Mouse (Mus musculus) common myeloid progenitor, adult 5-6 weeks (primary cell): Measurements from ENCODE around the gene Rptor. TPM values are rescaled to one million over a fixed set of nuclear protein-coding genes. Genes with fewer than 3 reads are reported as not detected.

Experiments
- ATAC-seq: replicated peaks from 2 replicates; pipeline ENCODE4 v1.8.0; 2016; ENCODE audit warnings: low read depth, mild to moderate bottlenecking, moderate TSS enrichment, inconsistent platforms; ENCODE audit not compliant: poor library complexity, severe bottlenecking
- total RNA-seq: library from RNA; stranded (forward); fragments of 200-1000, 187-1606 nt; gene quantifications from 2 replicates; pipeline ENCODE4 v1.2.3, GENCODE M21; 2017

Rptor gene
- total RNA-seq, 1 experiment from 2014 or later: 18.6 TPM

- no peak for ATAC-seq
Observed at GRCm38 (mm10) chr11:119602177-119602700, 466 bp upstream of the Rptor start.

GRCm38 (mm10) chr11:119603527-119603905, 811 bp downstream of the Rptor start:
- 0 out of 2 replicates have a peak, but pooled peaks have one; percentile 5 for ATAC-seq

GRCm38 (mm10) chr11:119607464-119607863, 4.8 kb downstream of the Rptor start:
- ATAC-seq: no peak

GRCm38 (mm10) chr11:119611496-119611895, 8.8 kb downstream of the Rptor start:
- ATAC-seq: no peak

GRCm38 (mm10) chr11:119612179-119612578, 9.5 kb downstream of the Rptor start:
- ATAC-seq: no peak

GRCm38 (mm10) chr11:119615087-119615486, 12.4 kb downstream of the Rptor start:
- ATAC-seq: peak; percentile 62

- ATAC-seq: no peak
Observed at GRCm38 (mm10) chr11:119618763-119619162, 16.1 kb downstream of the Rptor start.

- ATAC-seq: no peak
Observed at GRCm38 (mm10) chr11:119621266-119621665, 18.6 kb downstream of the Rptor start.

- ATAC-seq: no peak
Observed at GRCm38 (mm10) chr11:119623800-119624199, 21.1 kb downstream of the Rptor start.

- ATAC-seq: no peak
Observed at GRCm38 (mm10) chr11:119624401-119624800, 21.7 kb downstream of the Rptor start.

- ATAC-seq: no peak
Observed at GRCm38 (mm10) chr11:119624955-119625354, 22.2 kb downstream of the Rptor start.

- ATAC-seq: no peak
Observed at GRCm38 (mm10) chr11:119625476-119625875, 22.8 kb downstream of the Rptor start.

- no peak for ATAC-seq
Observed at GRCm38 (mm10) chr11:119625943-119626342, 23.2 kb downstream of the Rptor start.

- ATAC-seq: no peak
Observed at GRCm38 (mm10) chr11:119627243-119627642, 24.5 kb downstream of the Rptor start.

GRCm38 (mm10) chr11:119629072-119629471, 26.4 kb downstream of the Rptor start:
- ATAC-seq: no peak

- no peak for ATAC-seq
Observed at GRCm38 (mm10) chr11:119630329-119630728, 27.6 kb downstream of the Rptor start.

- no peak for ATAC-seq
Observed at GRCm38 (mm10) chr11:119631222-119631870, 28.6 kb downstream of the Rptor start.

- no peak for ATAC-seq
Observed at GRCm38 (mm10) chr11:119636371-119636883, 33.7 kb downstream of the Rptor start.

- ATAC-seq: no peak
Observed at GRCm38 (mm10) chr11:119637519-119637918, 34.8 kb downstream of the Rptor start.

GRCm38 (mm10) chr11:119640491-119640890, 37.8 kb downstream of the Rptor start:
- no peak for ATAC-seq

- ATAC-seq: no peak
Observed at GRCm38 (mm10) chr11:119641831-119642381, 39.2 kb downstream of the Rptor start.
